Mouse (Mus musculus): Measurements from ENCODE around the gene Zfp414. TPM values are rescaled to one million over a fixed set of nuclear protein-coding genes. Genes with fewer than 3 reads are reported as not detected.
"Not testable (repeated sequence)": the region's sequence is repeated elsewhere in the genome, so short reads cannot be mapped to it uniquely, and the experiment has no call there.

Zfp414 gene
- 63.1 and 65.6 TPM in 2 replicates for total RNA-seq (2015)
- 29.2 and 29.4 TPM in 2 replicates for total RNA-seq (2017)

GRCm38 (mm10) chr17:33628621-33629486 is at the start of gene Zfp414:
Gene Zfp414, plus strand, starts transcription at chr17:33629090.
- peak; percentile 95 for ATAC-seq (ENCODE audit: poor library complexity, severe bottlenecking)

GRCm38 (mm10) chr17:33584061-33584460 is 44.8 kb upstream of the Zfp414 start:
- no peak for ATAC-seq (ENCODE audit: poor library complexity, severe bottlenecking)

GRCm38 (mm10) chr17:33586011-33586410 is 42.9 kb upstream of the Zfp414 start:
- ATAC-seq (ENCODE audit: poor library complexity, severe bottlenecking) = no peak

GRCm38 (mm10) chr17:33597271-33597670 is 31.6 kb upstream of the Zfp414 start:
- ATAC-seq (ENCODE audit: poor library complexity, severe bottlenecking) = no peak

- 0 out of 2 replicates have a peak, but pooled peaks have one; percentile 15 for ATAC-seq (ENCODE audit: poor library complexity, severe bottlenecking)
Observed at GRCm38 (mm10) chr17:33598506-33598905, 30.4 kb upstream of the Zfp414 start.

GRCm38 (mm10) chr17:33599836-33600475 is 28.9 kb upstream of the Zfp414 start:
- ATAC-seq (ENCODE audit: poor library complexity, severe bottlenecking) = no peak

- no peak for ATAC-seq (ENCODE audit: poor library complexity, severe bottlenecking)
Observed at GRCm38 (mm10) chr17:33600831-33601230, 28.1 kb upstream of the Zfp414 start.

- ATAC-seq (ENCODE audit: poor library complexity, severe bottlenecking) = no peak
Observed at GRCm38 (mm10) chr17:33601947-33602346, 26.9 kb upstream of the Zfp414 start.

- ATAC-seq (ENCODE audit: poor library complexity, severe bottlenecking) = no peak
Observed at GRCm38 (mm10) chr17:33607273-33607672, 21.6 kb upstream of the Zfp414 start.

- peak; percentile 82 for ATAC-seq (ENCODE audit: poor library complexity, severe bottlenecking)
Observed at GRCm38 (mm10) chr17:33610548-33610947, 18.3 kb upstream of the Zfp414 start.

GRCm38 (mm10) chr17:33613726-33614125 is 15.2 kb upstream of the Zfp414 start:
- ATAC-seq (ENCODE audit: poor library complexity, severe bottlenecking) = not testable (repeated sequence)

GRCm38 (mm10) chr17:33627281-33627680 is 1.6 kb upstream of the Zfp414 start:
- no peak for ATAC-seq (ENCODE audit: poor library complexity, severe bottlenecking)

- no peak for ATAC-seq (ENCODE audit: poor library complexity, severe bottlenecking)
Observed at GRCm38 (mm10) chr17:33629487-33630125, 716 bp downstream of the Zfp414 start.

- ATAC-seq (ENCODE audit: poor library complexity, severe bottlenecking) = no peak
Observed at GRCm38 (mm10) chr17:33630171-33630895, 1.4 kb downstream of the Zfp414 start.

GRCm38 (mm10) chr17:33631236-33631635 is 2.3 kb downstream of the Zfp414 start:
- no peak for ATAC-seq (ENCODE audit: poor library complexity, severe bottlenecking)

GRCm38 (mm10) chr17:33631796-33632195 is 2.9 kb downstream of the Zfp414 start:
- no peak for ATAC-seq (ENCODE audit: poor library complexity, severe bottlenecking)

- no peak for ATAC-seq (ENCODE audit: poor library complexity, severe bottlenecking)
Observed at GRCm38 (mm10) chr17:33637038-33637437, 8.1 kb downstream of the Zfp414 start.

- ATAC-seq (ENCODE audit: poor library complexity, severe bottlenecking) = peak; percentile 82
Observed at GRCm38 (mm10) chr17:33637516-33638276, 8.8 kb downstream of the Zfp414 start, which contains the start of gene Pram1. Gene Pram1, plus strand, starts transcription at chr17:33638056.

- ATAC-seq (ENCODE audit: poor library complexity, severe bottlenecking) = peak; percentile 60
Observed at GRCm38 (mm10) chr17:33639743-33640142, 10.9 kb downstream of the Zfp414 start.

GRCm38 (mm10) chr17:33644068-33644467 is 15.2 kb downstream of the Zfp414 start:
- ATAC-seq (ENCODE audit: poor library complexity, severe bottlenecking) = no peak

Measured in megakaryocyte, adult 5-6 weeks (primary cell).